Mouse (Mus musculus) cerebellum, postnatal 14 days (tissue): ENCODE data around the gene Hist1h4d.
"Not testable (repeated sequence)": the region's sequence is repeated elsewhere in the genome, so short reads cannot be mapped to it uniquely, and the experiment has no call there.

Source experiments
- DNase-seq, 2 experiments: peaks; one replicate each; pipeline ENCODE4 v3.0.0; 2021; ENCODE audit warnings: mixed read lengths in 2 of 2

Gene Hist1h4d

DNA sequence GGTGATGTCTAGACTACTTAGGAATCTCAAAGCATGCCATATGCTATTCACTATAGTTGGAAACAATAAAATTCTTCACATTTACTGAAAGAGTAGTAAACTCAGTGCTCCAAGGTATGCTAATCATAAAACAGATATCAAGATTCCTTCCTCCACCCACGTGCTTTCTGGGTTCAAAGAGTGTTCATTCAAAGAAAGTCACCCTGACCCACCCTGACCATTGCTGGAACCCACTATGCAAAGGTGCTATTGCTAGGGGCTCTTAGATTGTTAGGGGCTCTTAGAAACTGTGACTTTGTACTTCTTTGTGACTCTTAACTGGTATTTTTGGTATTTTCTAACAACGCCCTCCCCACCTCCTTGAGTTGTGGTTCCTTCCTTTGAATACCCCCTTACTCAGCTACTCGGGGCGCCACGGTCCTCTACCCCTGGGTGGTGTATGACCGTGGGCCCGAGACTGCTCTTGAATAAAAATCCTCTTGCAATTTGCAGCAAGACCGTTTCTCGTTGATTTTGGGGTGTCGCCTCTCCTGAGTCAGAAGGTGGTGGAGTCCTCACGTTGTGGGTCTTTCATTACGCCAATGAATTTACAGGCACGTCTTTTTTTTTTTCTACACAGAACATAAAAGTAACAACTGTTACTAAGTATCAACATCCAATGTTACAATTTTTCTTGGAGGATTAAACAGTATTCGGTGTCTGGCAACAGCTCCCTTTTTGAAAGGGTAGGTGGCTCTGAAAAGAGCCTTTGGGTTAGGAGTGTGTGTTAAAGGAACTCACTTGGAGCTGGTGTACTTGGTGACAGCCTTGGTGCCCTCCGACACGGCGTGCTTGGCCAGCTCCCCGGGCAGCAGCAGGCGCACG lies 8.1 kb upstream of the Hist1h4d start:
- DNase-seq, result not testable (repeated sequence)

DNA sequence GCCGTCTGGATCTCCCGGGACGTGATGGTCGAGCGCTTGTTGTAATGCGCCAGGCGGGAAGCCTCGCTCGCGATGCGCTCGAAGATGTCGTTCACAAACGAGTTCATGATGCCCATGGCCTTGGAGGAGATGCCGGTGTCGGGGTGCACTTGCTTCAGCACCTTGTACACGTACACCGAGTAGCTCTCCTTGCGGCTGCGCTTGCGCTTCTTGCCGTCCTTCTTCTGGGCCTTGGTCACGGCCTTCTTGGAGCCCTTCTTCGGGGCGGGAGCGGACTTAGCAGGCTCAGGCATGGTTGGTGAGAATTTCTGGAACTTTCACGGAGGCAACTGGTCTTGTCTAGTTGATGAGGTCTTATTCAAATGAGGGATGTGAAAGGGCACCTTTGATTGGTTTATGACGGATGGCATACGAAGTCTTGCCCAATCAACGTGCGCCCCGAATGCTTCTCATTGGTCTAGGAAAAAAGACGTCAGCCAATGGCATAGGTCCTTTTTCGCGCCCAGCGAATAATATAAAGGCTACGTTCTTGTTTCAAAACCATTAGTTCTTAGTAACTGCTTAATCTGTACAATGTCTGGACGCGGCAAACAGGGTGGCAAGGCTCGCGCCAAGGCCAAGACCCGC lies 7.4 kb upstream of the Hist1h4d start, which contains the start of the genes Hist1h2bf and Hist1h2ad:
Gene Hist1h2bf, minus strand, starts transcription at position 299 of the 627 bp plus-strand sequence.
Gene Hist1h2ad, plus strand, starts transcription at position 484 of the 627 bp plus-strand sequence.
- peak; percentile 87 to 89 for DNase-seq

DNA sequence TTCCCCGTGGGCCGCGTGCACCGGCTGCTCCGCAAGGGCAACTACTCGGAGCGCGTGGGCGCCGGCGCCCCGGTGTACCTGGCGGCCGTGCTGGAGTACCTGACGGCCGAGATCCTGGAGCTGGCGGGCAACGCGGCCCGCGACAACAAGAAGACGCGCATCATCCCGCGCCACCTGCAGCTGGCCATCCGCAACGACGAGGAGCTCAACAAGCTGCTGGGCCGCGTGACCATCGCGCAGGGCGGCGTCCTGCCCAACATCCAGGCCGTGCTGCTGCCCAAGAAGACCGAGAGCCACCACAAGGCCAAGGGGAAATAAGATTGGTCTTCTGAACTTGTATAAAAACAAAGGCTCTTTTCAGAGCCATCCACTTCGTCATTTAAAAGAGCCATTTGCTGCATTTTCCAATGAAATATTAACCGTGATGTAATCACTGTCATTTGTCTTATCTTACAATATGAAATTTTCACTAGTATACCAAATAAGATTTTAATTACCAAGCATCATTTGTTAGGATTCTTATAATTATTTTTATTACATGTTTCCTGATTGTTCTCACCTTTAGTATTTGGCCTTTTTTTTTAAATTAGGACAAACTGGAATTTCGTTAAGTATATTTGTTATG lies 6.7 kb upstream of the Hist1h4d start:
- DNase-seq, result not testable (repeated sequence)

DNA sequence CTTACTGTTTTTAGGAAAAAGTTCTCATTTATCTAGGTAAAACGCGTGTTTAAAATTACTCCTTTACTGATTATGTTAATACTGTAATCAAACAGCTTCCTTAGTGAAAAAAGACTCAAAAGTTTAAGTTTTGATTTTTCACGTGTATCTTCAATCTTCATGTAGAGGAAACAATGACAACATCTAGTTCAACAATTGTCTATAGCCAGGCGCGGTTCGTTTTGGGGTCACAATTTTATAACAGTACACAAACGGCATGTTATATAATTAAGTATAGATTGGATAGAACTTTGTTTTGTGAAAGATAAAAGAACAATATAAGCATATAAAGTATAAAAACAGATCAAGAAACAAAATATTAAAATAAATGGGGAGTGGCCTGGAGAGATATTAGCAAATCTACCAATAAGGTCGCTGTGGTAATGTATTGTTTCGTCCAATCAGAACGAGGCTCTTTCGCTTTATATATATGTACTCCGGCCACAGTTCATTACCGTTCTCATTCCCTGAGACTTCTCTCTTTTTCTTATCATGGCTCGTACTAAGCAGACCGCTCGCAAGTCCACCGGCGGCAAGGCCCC lies 6.0 kb upstream of the Hist1h4d start, which contains the start of gene Hist1h3d:
Gene Hist1h3d, plus strand, starts transcription at position 493 of the 581 bp plus-strand sequence.
- DNase-seq, result peak in 1 of 2 experiments; percentile 58

DNA sequence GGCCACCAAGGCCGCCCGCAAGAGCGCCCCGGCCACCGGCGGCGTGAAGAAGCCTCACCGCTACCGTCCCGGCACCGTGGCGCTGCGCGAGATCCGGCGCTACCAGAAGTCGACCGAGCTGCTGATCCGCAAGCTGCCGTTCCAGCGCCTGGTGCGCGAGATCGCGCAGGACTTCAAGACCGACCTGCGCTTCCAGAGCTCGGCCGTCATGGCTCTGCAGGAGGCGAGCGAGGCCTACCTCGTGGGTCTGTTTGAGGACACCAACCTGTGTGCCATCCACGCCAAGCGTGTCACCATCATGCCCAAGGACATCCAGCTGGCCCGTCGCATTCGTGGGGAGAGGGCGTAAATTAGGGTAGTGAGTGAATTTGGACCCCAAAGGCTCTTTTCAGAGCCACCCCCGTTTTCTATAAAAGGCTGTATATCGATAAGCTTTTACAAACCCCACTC lies 5.5 kb upstream of the Hist1h4d start:
- not testable (repeated sequence) for DNase-seq

- no peak for DNase-seq
Observed at GRCm38 (mm10) chr13:23576351-23576881, 5.0 kb upstream of the Hist1h4d start.

DNA sequence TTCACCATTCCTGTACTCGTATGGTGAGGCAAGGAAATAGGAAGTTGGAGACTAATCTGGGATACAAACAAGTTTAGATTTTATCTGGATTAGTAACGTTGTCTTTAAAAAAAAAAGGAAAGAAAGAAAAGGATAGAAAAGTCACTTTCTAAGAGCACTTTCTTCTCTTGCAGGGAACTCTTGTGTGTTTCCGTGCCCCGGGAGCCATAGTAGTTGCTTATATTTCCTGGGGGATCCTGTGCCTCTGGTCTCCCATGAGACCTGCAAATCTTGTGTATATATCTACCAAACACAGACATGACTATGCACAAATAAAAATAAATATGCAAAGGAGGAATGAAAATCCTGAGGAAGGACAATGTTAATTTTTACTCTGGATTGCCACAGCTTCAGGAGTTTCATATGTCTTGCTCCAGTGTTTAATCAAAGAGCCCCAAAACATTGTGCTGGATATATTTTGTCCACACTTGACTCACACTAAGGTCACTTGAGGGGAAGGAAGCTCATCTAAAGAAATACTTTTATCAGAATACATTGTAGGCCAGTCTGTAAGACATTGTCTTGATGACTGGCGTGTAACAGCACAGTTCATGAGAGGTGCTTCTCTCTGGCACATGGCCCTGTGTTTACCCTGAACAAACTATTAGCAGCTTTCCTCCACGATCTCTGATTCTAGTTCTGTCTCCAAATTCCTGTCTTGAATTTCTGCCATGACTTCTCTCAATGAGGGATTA lies 4.3 kb upstream of the Hist1h4d start:
- no peak for DNase-seq

DNA sequence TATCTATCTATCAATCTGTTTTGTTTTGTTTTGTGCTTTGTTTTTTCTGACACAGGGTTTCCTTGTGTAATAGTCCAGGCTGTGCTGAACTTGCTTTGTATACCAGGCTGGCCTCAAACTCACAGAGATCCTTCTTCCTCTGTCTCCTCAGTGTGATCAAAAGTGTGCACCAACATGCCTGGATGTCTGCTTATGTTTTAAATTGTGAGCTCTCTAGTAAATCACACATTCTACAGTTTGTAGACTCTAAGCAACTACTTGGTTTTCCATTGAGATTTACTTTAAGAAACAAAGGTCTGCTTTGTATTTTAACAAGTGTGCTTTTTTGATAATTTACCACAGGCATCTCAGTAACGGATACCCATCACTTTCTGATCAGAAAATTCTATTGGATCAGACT lies 3.6 kb upstream of the Hist1h4d start:
- DNase-seq, result no peak

DNA sequence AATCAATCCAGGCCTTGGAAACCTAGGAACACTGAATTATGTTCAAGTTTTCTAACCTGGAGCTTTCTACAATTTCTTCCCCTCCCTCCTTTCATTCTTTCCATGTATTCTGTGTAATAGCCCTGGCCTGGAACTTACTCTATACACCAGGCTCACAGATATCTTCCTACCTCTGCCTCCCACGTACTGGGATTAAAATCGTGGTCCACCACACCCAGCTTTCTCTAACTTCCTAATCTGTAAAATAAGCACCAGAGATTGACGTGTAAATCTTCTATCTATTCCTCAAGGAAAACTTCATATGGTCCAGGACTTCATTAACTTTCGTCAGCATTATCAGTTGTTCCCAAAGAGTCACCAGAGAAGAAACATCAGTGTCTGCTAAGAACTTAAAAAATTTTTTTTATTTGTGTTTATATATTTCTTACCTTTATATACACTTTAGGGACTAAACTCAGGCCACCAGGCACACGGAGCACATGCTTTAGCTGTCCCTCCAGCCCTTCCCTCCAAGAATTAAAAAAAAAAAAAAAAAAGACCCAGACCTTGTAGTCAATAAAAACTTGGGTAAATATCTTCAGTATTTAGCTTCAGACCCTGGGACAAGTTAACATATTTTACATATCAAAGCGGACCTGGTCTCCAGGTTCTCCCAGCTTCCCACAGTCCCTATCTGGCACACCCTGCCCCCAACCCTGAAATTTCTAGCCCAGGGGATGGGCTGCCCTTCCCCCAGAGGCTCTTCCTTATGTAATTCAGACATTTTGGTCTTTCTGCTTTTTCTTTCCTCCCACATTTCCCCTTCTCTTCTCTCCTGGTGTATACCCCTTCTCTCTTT lies 1.0 kb downstream of the Hist1h4d start:
- no peak for DNase-seq

GRCm38 (mm10) chr13:23583387-23584068 lies 2.1 kb downstream of the Hist1h4d start:
- no peak for DNase-seq

GRCm38 (mm10) chr13:23584331-23584730 lies 2.9 kb downstream of the Hist1h4d start:
- no peak for DNase-seq

- peak; percentile 48 to 61 for DNase-seq
Observed at GRCm38 (mm10) chr13:23585029-23585441, 3.6 kb downstream of the Hist1h4d start.

GRCm38 (mm10) chr13:23585442-23586098 lies 4.2 kb downstream of the Hist1h4d start:
- peak; percentile 47 to 65 for DNase-seq

DNA sequence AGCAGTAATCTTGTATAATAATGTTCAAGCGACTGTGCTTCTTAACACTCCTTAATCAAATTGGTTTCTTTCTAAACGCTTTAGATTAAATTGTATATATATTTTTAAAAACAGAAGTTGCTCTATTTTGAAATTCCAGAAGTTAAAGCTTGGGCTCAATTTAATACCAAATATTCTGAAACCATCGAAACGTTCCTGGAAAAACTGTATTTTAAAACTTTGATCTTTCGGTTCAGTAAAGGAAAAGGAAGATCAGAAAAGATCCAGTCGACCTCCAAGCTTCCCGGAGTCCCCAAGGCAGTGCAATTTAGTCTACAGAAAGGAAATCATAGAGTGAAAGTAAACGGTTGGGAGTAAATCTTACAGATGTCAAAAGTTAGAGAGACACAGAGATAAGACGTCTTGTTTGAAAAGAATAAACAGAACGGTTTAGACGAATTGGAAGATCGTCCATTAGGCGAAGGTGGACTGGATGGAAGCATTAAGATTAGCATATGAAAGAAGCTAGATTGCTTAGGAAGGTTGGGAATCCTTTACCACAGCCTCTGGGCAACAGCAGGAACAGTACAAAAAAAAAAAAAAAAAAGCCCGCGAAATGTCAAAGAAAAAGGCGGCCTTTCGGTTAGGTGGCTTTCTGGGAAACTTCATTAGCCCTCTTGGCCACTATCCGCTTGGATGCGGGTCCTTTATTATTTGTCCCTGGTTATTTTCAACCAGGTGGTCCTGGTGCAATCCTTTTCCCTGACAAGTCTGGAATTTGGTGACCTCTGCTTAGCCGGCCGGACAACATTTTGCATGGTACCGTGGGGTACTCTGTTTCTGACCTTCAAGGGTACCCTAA lies 4.9 kb downstream of the Hist1h4d start:
- DNase-seq, result no peak

DNA sequence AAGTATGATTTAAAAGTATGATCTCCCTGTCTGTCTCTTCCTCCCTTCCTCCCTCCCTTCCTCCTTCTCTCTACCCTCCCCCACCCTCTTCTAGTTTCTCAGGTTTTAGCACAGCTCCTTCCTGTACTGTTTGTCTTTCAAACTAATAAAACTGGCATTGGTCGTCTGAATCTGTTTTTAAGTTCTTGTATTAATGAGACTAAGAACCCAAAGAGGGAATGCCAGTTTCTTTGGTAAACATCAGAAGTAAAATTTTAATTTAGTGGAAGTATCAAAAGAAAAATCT lies 5.5 kb downstream of the Hist1h4d start:
- DNase-seq, result no peak

GRCm38 (mm10) chr13:23591206-23591605 lies 9.8 kb downstream of the Hist1h4d start:
- DNase-seq, result no peak

DNA sequence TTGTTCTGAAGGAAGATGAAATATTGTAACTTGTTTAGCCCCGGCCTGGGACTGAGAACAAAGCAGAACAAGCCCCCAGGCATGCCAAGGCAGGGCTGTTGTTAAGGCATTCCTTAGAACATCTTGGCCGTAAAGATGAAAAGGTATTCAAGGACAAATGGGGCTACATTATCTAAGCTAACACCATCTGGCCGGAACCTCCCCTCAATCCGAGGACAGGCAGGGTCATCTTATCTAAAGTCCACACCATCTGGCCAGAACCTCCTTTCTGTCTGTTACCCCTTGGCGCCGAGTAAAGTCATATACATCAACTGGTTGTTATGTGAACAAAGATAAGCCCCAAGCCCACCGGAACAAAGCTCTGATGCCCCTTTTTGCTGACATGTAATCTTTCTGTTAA lies 10.5 kb downstream of the Hist1h4d start:
- DNase-seq, result not testable (repeated sequence)

DNA sequence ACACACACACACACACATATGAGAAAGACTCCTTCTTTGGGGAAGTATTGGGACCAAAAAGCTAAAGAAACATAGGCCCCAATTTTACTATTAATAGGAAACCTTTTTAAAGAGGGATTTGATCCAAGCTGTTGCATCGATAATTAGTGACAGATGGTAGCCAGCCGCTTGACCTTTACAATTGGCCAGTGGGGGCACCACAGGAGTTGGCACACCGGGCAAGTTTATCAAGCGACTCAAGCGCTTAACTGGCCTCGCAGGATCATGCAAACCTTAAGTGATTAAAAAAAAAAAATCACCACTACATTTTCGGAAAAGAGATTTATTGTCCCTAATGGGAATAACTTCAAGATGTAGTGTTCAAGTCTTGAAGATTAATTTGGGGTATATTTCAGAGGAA lies 11.2 kb downstream of the Hist1h4d start:
- peak; percentile 71 to 79 for DNase-seq
